Mouse (Mus musculus) layer of hippocampus, adult 9-11 months (tissue): Measurements from ENCODE around the gene Xrcc2.

Source experiments
- DNase-seq: peaks from one replicate; pipeline ENCODE4 v3.0.0; 2022

The Xrcc2 gene

DNA sequence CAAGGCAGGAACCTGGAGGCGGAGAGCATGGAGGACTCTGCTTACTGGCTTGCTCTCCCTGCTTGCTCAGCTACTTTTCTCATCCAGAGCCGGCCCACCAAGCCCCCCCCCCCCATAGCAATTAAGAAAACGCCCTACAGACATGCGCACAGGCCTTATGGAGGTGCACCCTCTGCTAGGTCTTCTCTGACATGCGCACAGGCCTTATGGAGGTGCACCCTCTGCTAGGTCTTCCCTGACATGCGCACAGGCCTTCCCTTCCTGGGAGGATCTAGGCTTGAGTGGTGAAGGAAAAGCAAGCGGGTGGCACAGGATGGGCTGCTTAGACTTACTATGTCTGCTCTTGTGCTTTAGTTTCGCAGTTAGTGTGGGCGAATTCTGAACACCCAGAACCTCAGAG lies 37.3 kb downstream of the Xrcc2 start:
- no peak for DNase-seq

DNA sequence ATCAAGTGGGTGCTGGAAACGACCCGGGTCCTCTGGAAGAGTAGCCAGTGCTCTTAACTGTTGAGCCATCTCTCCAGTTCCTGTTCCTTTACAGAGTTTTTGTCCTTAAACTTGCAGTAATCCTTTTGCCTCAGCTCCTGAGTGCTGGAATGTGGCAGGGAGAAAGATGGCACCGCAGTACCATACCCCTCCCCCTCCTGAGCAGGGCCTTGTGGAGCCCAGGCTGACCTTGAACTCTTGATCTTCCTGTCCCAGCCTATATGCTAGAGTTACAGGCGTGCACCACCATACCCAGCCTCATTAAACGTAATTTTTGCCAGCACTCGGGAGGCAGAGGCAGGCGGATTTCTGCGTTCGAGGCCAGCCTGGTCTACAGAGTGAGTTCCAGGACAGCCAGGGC lies 38.9 kb downstream of the Xrcc2 start:
- DNase-seq, result no peak

DNA sequence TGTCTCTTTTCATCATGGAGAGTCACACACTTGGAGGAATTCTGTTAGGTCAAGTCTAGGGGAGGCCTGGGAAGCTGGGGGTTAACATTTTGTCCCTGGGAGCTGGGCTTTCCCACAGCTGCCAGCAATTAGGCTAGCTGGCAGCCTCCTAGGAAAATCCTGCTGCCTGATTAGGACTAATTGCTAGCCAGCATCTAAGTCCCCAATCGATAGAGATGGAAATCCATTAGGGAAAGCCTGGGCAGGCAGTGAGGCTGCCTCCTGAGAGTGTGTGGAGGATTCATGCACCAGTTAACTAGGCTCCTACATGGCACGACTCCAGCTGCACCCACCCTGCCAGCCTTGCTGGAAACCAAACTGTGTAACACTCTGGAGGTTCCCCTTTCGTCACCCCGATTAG lies 39.5 kb downstream of the Xrcc2 start:
- peak; percentile 56 for DNase-seq

- no peak for DNase-seq
These were observed 40.1 kb downstream of the Xrcc2 start for GRCm38 (mm10) chr5:25665516-25665915.

GRCm38 (mm10) chr5:25663165-25663564 lies 42.5 kb downstream of the Xrcc2 start:
- no peak for DNase-seq

- DNase-seq, result no peak
These were observed 51.0 kb downstream of the Xrcc2 start for GRCm38 (mm10) chr5:25654578-25654987.

GRCm38 (mm10) chr5:25653377-25653776 lies 52.2 kb downstream of the Xrcc2 start:
- no peak for DNase-seq

DNA sequence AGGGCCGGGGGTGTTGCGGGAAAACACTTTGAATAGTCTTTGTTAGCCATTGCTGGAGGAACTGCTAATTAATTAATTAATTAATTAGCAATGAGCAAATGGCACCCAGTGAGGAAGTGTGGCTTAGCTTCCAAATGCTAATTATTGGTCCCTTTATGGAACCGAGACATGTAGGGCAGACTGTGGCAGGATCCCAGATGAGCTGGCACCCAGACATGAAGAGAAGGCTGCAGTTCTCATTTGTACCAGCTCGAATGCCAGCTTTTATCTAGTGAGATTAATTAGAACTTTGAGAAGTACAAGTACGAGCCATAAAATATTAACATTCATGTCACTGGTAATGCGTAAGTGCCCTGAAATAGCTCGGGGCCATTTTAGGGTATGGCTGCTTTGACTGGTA lies 53.2 kb downstream of the Xrcc2 start:
- peak; percentile 80 for DNase-seq

GRCm38 (mm10) chr5:25645661-25646364 lies 59.8 kb downstream of the Xrcc2 start:
- no peak for DNase-seq

GRCm38 (mm10) chr5:25644509-25644908 lies 61.1 kb downstream of the Xrcc2 start:
- DNase-seq, result no peak

DNA sequence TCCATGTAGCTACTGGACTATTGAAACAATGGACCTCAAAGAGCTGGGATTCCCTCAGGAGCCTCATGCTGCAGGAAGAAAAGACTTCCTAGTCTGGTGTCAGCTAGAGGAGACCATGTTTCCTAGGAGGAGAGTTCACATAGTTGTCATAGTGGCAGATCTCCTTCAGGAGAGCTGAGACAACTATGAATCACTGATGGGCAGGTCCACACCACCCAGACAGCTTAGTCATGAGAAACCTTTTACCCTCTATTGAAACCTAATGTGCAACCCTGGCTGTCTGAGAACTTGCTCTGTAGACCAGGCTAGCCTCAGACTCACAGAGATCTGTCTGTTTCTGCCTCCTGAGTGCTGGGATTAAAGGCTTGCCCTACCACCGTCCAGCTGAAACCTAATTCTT lies 62.9 kb downstream of the Xrcc2 start:
- DNase-seq, result no peak
